Mouse (Mus musculus) limb, embryonic 15.5 days (tissue): ENCODE results near the gene Ywhae. TPM values are rescaled to one million over a fixed set of nuclear protein-coding genes. Genes with fewer than 3 reads are reported as not detected.
"Not testable (repeated sequence)": the region's sequence is repeated elsewhere in the genome, so short reads cannot be mapped to it uniquely, and the experiment has no call there.

Source experiments
- ATAC-seq: fragments of 200-750 bp; cut with Nextera tagmentation; 2 replicates; pipeline ENCODE4 v1.8.0; 2017; ENCODE audit warnings: low read depth, moderate TSS enrichment; ENCODE audit not compliant: insufficient number of reproducible peaks, low FRiP score, low TSS enrichment
- H3K27ac ChIP-seq: fragments of 300-500 bp; sonication (generic); 2 replicates; pipeline ENCODE4 v1.5.1; 2015; ENCODE audit warnings: moderate library complexity, mild to moderate bottlenecking, inconsistent platforms
- H3K27me3 ChIP-seq: fragments of 300-500 bp; sonication (generic); 2 replicates; pipeline ENCODE4 v1.6.1; 2015; ENCODE audit warnings: inconsistent platforms
- H3K36me3 ChIP-seq: fragments of 300-500 bp; sonication (generic); 2 replicates; pipeline ENCODE4 v1.6.1; 2015; ENCODE audit warnings: inconsistent platforms
- H3K4me1 ChIP-seq: fragments of 300-500 bp; sonication (generic); 2 replicates; pipeline ENCODE4 v1.6.1; 2015; ENCODE audit warnings: inconsistent platforms
- H3K4me2 ChIP-seq: fragments of 300-500 bp; sonication (generic); 2 replicates; pipeline ENCODE4 v1.6.1; 2015; ENCODE audit warnings: mild to moderate bottlenecking, inconsistent platforms
- H3K4me3 ChIP-seq: fragments of 300-500 bp; sonication (generic); 2 replicates; pipeline ENCODE4 v1.5.1; 2015; ENCODE audit warnings: mild to moderate bottlenecking, inconsistent platforms
- H3K9ac ChIP-seq: fragments of 300-500 bp; sonication (generic); 2 replicates; pipeline ENCODE4 v1.6.1; 2015; ENCODE audit warnings: inconsistent platforms
- H3K9me3 ChIP-seq: fragments of 300-500 bp; sonication (generic); 2 replicates; pipeline ENCODE4 v1.6.1; 2016; ENCODE audit warnings: inconsistent platforms
- WGBS: fragments of 180-500 bp; shearing (Covaris S2); methylation state at CpG from one replicate; pipeline ENCODE4 v1.1.7; 2015; 5-methylcytosine and 5-hydroxymethylcytosine counted together
- polyA plus RNA-seq: library from polyadenylated mRNA; unstranded; fragments of >200 nt; fragmentation: Nextera tagmentation; extraction: Ambion mirVana; gene quantifications from 2 replicates; pipeline ENCODE4 v1.2.1, GENCODE M21; 2015

The Ywhae gene
- 697 and 700 TPM in 2 replicates for polyA plus RNA-seq

DNA sequence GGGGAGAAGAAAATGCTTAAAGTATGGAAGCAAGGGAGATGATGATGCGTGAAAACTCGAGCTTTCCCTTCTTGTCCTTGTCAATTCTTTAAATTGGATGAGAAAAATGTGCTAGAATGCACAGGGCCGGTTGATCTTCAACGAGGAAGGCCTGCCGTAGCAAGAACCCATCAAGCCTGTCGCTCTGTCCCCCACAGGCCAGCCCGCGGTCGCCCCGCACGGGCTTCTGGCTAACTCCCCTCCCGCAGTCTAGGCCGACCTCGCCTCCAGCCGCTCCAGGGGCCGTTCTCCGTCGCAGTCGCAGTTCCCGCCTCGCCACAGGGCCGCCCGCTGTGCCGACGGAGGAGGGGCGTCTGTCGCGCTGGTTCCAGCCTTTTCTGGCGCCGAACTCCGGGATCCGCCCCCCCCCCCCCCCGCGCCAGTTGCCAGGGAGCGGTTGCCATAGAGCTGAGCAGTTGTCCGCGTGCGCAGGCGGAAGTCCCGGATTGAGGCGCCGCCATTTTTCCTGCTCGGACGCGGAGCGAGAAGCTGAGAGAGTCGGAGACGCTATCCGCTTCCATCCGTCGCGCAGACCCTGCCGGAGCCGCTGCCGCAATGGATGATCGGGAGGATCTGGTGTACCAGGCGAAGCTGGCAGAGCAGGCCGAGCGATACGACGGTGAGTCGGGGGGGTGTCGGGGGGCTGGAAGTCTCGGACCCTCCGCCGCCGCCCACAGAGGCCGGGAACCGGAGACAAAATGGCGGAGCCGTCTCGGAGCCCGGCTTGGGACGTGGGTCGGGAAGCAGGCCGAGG, at the start of gene Ywhae:
Ywhae (plus strand) TSS at position 436 of the 793 bp plus-strand sequence.
- peak; percentile 93 for ATAC-seq
- Histone ChIP-seq H3K27me3 (no peaks in the 10 kb centered on the region), H3K27ac (peak within 1 kb of the TSS; percentile 98), H3K9ac (peak within 1 kb of the TSS; percentile 97), H3K4me2 (peak within 1 kb of the TSS; percentile 84), H3K9me3 (no peaks in the 10 kb centered on the region), H3K4me1 (peaks cover 32% of the 10 kb centered on the region), H3K4me3 (peak within 1 kb of the TSS; percentile 83), H3K36me3 (0 out of 2 replicates have a peak, but pooled peaks cover 2% of the 10 kb centered on the region)
- under 1% methylated on average over 75 of the region's 76 CpGs for WGBS

DNA sequence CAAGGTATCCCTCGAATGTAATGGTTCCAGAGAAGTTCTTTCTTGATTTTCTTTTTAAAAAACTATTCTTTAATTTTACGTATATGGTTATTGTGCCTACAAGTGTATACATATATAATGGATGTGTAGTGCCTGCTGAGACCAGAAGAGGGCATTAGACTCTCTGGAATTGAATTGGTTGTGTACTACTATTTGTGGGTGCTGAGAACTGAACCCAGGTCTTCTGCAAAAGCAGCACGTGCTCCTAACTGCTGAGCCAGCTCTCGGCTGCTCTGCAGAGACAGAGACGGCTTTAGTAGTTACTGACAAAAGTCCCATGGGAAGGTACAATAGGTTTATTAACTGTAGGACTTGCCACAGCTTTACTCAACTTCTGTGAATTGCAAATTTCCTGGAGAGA, 48.2 kb upstream of the Ywhae start:
- no peak overlapping the region for H3K4me2 ChIP-seq
- H3K4me3 ChIP-seq: no peak overlapping the region
- no peak overlapping the region for H3K27ac ChIP-seq
- no peaks in the 10 kb centered on the region for H3K9me3 ChIP-seq
- ATAC-seq: no peak
- WGBS: 88% methylated on average over 5 of the region's 5 CpGs
- H3K4me1 ChIP-seq: peaks cover 15% of the 10 kb centered on the region
- peaks cover 22% of the 10 kb centered on the region; the same call in 1 of the 2 replicates for H3K36me3 ChIP-seq
- no peak overlapping the region for H3K9ac ChIP-seq
- H3K27me3 ChIP-seq: no peaks in the 10 kb centered on the region

DNA sequence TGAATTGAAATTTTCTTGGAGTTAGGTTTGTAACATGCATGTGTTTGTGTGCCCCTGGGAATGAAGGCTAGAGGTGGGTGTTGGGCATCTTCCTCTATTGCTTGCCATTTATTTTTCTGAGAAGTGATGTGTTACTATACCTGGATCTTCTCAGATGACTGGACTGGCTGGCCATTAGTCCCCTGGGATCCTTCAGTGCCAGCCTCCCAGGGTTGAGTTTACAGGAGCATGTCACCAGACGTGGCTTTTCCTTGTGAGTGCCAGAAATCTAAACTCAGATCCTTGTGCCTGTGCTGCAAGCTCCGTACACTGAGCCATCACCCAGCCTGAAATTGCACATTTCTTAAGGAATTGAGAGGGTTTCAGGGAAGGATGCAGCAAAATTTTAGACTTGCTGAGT, 47.7 kb upstream of the Ywhae start:
- 68% methylated on average over 2 of the region's 2 CpGs for WGBS
- no peak overlapping the region for H3K4me3 ChIP-seq
- H3K9me3 ChIP-seq: no peaks in the 10 kb centered on the region
- H3K27me3 ChIP-seq: no peaks in the 10 kb centered on the region
- peaks cover 14% of the 10 kb centered on the region for H3K4me1 ChIP-seq
- no peak overlapping the region for H3K9ac ChIP-seq
- no peak overlapping the region for H3K4me2 ChIP-seq
- H3K36me3 ChIP-seq: peaks cover 22% of the 10 kb centered on the region; the same call in 1 of the 2 replicates
- ATAC-seq: no peak
- H3K27ac ChIP-seq: no peak overlapping the region

DNA sequence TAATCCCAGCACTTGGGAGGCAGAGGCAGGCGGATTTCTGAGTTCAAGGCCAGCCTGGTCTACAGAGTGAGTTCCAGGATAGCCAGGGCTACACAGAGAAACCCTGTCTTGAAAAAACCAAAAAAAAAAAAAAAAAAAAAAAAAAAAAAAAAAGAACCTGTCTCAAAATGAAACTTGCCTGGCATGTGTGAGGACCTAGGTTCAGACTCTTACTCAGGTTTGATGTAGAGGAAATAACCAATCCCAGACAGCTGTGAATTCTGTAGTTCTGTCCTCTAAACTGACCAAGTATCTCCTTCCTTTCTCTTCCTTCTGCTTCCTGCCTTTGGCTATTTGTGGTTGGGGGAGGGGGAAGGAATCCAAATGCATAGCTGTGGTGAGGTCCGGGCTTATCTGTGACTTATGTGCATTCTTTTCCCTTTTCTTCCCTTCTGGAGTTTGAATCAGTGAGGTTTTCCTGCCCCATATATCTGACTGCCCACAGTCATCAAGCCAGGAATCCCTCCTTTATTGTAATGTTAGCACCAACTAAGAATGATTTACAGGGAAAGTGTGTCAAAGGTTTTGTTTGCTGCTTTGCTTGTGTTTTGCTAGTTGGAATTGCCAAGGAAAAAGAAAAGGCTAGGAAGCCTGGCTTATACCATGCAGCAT, 45.2 kb upstream of the Ywhae start:
- H3K36me3 ChIP-seq: peaks cover 35% of the 10 kb centered on the region
- WGBS: 72% methylated on average over 2 of the region's 2 CpGs

DNA sequence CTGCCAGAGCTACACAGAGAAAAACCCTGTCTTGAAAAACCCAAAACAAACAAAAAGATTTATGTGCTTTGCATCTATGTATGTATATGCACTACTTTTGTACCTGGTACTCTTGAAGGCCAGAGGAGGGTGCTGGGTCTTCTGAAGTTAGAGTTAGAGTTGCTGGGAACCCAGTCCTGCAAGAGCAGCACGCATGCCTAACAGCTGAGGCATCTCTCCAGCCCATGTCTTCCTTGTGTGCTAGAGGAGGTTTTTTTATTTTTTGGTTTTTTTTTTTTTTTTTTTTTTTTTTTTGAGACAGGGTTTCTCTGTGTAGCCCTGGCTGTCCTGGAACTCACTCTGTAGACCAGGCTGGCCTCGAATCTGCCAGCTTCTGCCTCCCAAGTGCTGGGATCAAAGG, 44.5 kb upstream of the Ywhae start:
- ATAC-seq: no peak
- Histone ChIP-seq H3K4me2 (no peak overlapping the region), H3K9me3 (no peaks in the 10 kb centered on the region), H3K9ac (no peak overlapping the region), H3K27ac (no peak overlapping the region), H3K4me3 (no peak overlapping the region), H3K36me3 (peaks cover 36% of the 10 kb centered on the region), H3K27me3 (no peaks in the 10 kb centered on the region), H3K4me1 (peaks cover 6% of the 10 kb centered on the region)
- WGBS: 86% methylated on average over 2 of the region's 2 CpGs

More for the DNA sequence above, 45.2 kb upstream of the Ywhae start:
- Histone ChIP-seq H3K9ac (no peak overlapping the region), H3K27ac (no peak overlapping the region), H3K4me3 (no peak overlapping the region), H3K4me1 (peaks cover 6% of the 10 kb centered on the region), H3K27me3 (no peaks in the 10 kb centered on the region), H3K9me3 (no peaks in the 10 kb centered on the region), H3K4me2 (no peak overlapping the region)
- no peak for ATAC-seq

DNA sequence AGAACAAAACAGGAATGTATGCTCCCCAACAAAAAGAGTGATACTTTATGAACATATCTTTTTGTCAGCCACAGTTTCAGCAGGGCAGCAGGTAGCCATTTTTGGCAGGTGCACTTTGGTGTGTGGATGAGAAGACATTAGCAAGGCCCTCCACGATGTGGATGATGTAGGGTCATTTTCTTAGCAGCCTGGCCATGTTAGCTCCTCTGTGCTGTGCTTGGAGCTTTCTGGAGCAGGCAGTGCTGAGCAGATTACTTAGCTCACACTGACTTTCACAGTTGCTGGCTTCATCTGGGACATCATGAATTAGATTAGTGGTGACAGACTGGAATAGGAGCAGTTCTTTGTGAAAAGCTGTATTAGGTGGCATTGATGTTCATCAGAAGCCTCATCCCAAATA, 42.7 kb upstream of the Ywhae start:
- Histone ChIP-seq H3K4me3 (no peak overlapping the region), H3K27ac (no peak overlapping the region), H3K27me3 (no peaks in the 10 kb centered on the region), H3K9me3 (no peaks in the 10 kb centered on the region), H3K4me1 (peaks cover 6% of the 10 kb centered on the region), H3K4me2 (no peak overlapping the region), H3K36me3 (peaks cover 38% of the 10 kb centered on the region), H3K9ac (no peak overlapping the region)
- no peak for ATAC-seq
- WGBS: 84% methylated on average over 1 of the region's 1 CpGs

DNA sequence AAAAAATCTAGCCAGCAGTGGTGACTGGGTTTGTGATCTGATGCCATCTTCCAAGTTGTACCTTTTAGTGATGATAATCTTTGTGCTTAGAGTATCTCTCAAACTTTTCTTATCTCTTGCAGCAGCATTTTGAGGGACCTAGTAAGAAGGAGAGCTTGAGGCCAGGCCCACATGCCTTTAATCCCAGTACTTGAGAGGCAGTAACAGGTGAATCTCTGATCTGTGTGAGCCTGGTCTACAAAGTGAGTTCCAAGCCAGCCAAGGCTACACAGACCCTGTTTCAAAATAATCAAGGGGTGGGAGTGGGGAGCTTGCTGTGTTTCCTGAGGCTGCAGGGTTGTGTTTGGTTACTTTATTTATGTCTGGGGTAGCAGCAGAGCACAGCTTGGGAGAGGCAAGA, 41.6 kb upstream of the Ywhae start:
- no peak overlapping the region for H3K9ac ChIP-seq
- ATAC-seq: no peak
- no peak overlapping the region for H3K4me2 ChIP-seq
- no peak overlapping the region for H3K27ac ChIP-seq
- no peak overlapping the region for H3K4me3 ChIP-seq
- H3K9me3 ChIP-seq: no peaks in the 10 kb centered on the region
- H3K27me3 ChIP-seq: no peaks in the 10 kb centered on the region
- peaks cover 4% of the 10 kb centered on the region for H3K4me1 ChIP-seq
- H3K36me3 ChIP-seq: peaks cover 39% of the 10 kb centered on the region

DNA sequence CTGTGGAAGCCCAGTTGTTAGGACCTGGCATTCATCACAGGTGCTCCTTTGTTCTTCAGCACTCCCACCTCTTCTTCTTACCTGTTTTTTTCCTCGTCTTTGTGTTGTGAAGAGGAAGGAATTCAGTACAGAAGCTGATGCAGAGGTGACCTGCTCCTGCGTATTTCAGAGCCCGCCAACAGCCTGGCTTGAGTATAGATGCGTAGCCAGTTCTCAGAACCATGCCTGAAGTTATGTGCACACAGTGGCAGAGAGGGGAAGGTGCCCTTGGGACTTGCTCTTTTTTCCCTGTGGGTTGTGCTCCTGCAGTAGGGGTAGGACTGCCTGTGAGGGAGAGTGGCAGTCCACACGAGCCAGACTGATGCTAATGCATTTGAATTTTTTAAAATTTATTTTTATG, 39.1 kb upstream of the Ywhae start:
- Histone ChIP-seq H3K4me1 (no peaks in the 10 kb centered on the region), H3K4me2 (no peak overlapping the region), H3K27ac (no peak overlapping the region), H3K27me3 (no peaks in the 10 kb centered on the region), H3K9ac (no peak overlapping the region), H3K9me3 (no peaks in the 10 kb centered on the region), H3K36me3 (peaks cover 64% of the 10 kb centered on the region), H3K4me3 (no peak overlapping the region)
- no peak for ATAC-seq
- WGBS: 92% methylated on average over 5 of the region's 5 CpGs

DNA sequence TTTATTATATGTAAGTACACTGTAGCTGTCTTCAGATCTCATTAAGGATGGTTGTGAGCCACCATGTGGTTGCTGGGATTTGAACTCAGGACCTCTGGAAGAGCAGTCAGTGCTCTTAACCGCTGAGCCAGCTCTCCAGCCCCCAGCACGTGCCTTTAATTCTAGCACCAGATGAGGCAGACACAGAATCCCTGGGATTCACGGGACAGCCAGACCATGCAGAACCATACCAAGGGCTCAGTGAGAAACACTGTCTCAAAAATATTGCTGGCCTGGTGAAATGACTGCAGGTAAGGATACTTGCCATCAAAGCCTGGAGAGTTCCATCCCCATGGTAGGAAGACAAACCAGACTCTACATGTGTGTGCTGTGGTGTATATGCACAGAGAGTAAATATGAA, 35.2 kb upstream of the Ywhae start:
- 92% methylated on average over 3 of the region's 3 CpGs for WGBS
- not testable (repeated sequence) for H3K9me3 ChIP-seq, H3K4me3 ChIP-seq, H3K9ac ChIP-seq, H3K4me1 ChIP-seq, H3K27ac ChIP-seq, H3K27me3 ChIP-seq, ATAC-seq, H3K4me2 ChIP-seq
- H3K36me3 ChIP-seq: peaks cover 80% of the 10 kb centered on the region

DNA sequence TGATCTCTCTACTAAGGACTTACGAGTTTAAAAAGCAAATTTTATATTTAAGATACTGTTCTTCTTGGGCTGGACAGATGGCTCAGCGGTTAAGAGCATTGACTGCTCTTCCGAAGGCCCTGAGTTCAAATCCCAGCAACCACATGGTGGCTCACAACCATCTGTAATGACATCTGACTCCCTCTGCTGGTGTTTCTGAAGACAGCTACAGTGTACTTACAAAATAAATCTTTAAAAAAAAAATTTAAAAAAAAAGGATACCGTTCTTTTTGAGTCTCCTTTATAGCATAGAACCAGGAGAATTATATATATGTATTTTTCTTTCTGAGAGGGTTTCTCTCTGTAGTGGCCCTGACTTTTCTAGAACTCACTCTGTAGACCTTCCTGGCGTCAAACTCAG, 32.1 kb upstream of the Ywhae start:
- Histone ChIP-seq H3K9me3 (no peaks in the 10 kb centered on the region), H3K27ac (no peak overlapping the region), H3K4me2 (no peak overlapping the region), H3K27me3 (no peaks in the 10 kb centered on the region), H3K9ac (no peak overlapping the region), H3K36me3 (peaks cover 84% of the 10 kb centered on the region), H3K4me3 (no peak overlapping the region), H3K4me1 (no peaks in the 10 kb centered on the region)
- no peak for ATAC-seq
- WGBS: 94% methylated on average over 5 of the region's 5 CpGs

DNA sequence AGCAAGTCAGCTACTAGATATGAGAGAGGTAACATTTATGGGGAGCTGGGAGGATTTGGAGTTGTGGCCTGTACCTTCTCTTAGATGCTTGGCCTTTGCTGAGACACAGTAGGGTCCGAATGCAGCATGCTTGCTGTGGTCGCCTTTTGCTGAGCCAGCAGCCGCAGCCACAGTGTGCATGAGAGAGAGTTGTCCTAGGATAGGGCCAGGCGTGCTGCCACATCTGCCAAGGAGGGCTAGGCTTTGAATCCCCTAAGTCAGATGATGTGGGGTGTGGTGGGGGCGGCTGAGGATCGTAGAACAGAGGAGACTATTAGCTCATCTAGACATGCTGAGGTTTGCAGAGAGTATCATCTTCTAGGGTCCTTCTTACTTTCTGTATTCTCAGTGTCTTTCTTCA, 29.9 kb upstream of the Ywhae start:
- Histone ChIP-seq H3K27me3 (no peaks in the 10 kb centered on the region), H3K9ac (no peak overlapping the region), H3K9me3 (no peaks in the 10 kb centered on the region), H3K4me1 (no peaks in the 10 kb centered on the region), H3K27ac (no peak overlapping the region), H3K4me3 (no peak overlapping the region), H3K36me3 (peaks cover 82% of the 10 kb centered on the region), H3K4me2 (no peak overlapping the region)
- 95% methylated on average over 6 of the region's 6 CpGs for WGBS
- ATAC-seq: no peak

DNA sequence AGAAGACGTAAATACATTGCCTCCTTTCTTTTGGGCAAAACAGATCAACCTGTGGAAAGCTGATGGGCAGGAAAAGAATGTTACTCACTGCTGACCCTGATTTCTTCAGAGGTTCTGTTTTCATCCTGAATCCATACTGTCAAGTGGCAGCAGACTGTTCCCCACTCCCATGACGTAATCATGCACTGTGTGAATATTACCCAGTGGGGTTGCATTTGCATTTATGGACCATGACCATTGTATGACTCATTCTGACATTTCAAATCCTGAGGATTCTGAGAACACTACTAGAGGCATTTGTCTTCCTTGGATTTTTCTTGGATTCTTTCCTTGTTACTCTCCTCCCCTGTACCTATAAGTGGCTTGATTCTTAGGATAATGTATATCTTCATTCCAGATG, 28.9 kb upstream of the Ywhae start:
- peaks cover 74% of the 10 kb centered on the region for H3K36me3 ChIP-seq
- no peak overlapping the region for H3K27ac ChIP-seq
- H3K9me3 ChIP-seq: no peaks in the 10 kb centered on the region
- H3K4me1 ChIP-seq: no peaks in the 10 kb centered on the region
- 90% methylated on average over 2 of the region's 2 CpGs for WGBS
- ATAC-seq: no peak
- no peak overlapping the region for H3K4me3 ChIP-seq
- no peak overlapping the region for H3K4me2 ChIP-seq
- no peak overlapping the region for H3K9ac ChIP-seq
- no peaks in the 10 kb centered on the region for H3K27me3 ChIP-seq
